Mouse (Mus musculus): Measurements from ENCODE around the gene Slmap.

GRCm38 (mm10) chr14:26450036-26450800 lies 84.5 kb downstream of the Slmap start:
- TF ChIP-seq CTCF (IDR thresholded peaks at IDR 0.05) (no peak), EP300 (IDR thresholded peaks at IDR 0.05; ENCODE audit: insufficient read depth, low read depth, low read length) (no peak), POLR2A (IDR thresholded peaks at IDR 0.05; ENCODE audit: insufficient read depth, low read depth, low read length) (no peak)

Data from heart, adult 2 months (tissue).